Mouse (Mus musculus) adrenal gland, postnatal 4 days (tissue): ENCODE results near the gene Peak1. TPM values are rescaled to one million over a fixed set of nuclear protein-coding genes. Genes with fewer than 3 reads are reported as not detected.

Experiments used
- DNase-seq, 2 experiments: peaks; one replicate each; pipeline ENCODE4 v3.0.0; 2021 to 2022; ENCODE audit warnings: low spot score in 2 of 2, mixed read lengths in 2 of 2
- total RNA-seq, 2 experiments: library from RNA; stranded (reverse); gene quantifications; 2 replicates each; pipeline ENCODE4 v1.2.3; 2021

The Peak1 gene
- total RNA-seq, 2 experiments from 2014 or later = 52.5 to 54.8 TPM

DNA sequence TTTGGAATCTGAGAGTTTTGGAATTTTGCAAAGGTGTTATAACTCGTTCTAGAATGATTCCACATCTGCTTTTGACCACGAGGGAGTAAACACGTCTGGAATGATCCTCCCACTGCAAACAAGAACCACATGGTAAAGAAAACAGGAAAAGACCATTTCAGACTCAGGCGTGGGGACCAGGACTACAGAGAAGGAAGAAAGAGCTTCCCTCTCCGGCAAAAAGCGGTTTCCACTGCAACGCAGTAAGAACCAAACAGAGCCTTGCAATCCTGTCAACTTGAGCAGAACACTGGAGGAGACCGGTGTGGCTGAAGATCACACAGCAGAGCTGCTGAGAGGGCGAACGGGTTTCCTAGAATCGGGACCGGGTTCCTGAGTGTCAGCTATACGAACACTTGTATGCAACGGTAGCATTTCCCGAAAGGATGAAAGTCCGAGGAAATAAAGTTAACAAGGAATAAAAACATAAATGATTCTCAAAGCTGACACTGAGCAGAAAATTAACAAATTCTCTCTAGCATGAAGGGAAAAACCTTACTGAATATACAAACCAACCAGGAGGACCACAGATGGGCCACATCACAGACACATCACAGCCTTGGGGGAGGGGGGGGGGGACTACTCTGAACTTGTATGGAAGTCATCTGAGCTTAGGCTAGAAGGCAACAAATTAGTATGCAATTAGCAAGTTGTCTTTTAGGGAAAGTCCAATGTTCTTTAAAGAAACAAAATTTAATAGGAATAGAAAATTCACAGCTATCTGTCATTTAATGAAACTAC is 93.1 kb downstream of the Peak1 start:
- DNase-seq = no peak

DNA sequence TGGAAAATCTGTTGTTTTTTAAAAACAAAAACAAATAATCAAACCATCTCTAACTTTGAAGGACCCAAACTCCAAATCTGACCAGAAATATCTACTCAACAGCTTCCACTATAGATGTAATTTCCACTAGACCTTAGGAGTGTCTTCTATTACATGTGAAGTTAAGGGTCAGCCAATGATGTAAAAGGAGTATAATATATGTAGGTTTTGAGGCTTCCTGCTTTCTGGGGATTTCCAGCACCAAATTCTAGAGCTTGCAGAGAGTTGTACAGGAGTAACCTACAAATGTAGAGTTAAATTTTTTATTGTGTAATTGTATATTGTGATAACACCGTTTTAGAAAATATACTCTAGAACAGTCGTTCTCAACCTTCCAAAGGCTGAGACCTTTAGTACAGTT is 96.6 kb downstream of the Peak1 start:
- DNase-seq = no peak

DNA sequence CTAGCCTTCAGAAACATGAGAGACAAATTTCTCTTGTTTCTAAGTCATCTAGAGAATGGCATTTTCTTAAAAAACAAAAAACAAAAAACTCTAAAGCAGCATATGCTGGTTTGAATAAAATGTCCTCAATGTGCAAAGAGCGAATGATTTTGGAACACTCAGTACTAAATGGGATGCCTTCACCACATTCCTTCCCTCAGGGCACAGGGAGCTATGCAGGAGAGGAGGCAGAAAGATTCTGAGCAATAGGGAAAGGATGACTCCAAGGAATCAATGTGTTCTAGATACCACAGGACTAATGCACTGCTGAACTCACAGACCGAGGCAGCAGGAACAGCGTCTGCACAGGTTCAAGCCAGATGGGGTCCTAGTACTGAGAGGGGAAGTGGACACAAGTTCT is 103.5 kb downstream of the Peak1 start:
- DNase-seq = no peak

DNA sequence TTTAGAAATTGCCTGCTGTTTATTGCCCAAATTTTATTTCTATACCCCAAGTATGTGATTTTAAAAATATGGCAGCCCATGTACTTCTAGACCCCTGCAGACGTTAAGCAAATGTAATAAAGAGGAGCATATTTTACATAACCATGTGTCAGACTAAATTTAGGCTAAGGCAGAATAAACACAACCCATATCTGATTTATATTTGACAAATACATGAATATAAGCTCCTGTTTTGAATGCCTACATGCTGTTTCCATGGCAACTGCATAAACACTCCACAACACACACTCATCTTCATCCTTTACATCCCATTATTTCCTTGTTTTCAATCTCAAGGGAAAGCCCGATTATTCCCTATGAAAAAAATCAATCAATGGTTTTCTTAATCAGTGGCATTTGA is 108.8 kb downstream of the Peak1 start:
- no peak for DNase-seq

DNA sequence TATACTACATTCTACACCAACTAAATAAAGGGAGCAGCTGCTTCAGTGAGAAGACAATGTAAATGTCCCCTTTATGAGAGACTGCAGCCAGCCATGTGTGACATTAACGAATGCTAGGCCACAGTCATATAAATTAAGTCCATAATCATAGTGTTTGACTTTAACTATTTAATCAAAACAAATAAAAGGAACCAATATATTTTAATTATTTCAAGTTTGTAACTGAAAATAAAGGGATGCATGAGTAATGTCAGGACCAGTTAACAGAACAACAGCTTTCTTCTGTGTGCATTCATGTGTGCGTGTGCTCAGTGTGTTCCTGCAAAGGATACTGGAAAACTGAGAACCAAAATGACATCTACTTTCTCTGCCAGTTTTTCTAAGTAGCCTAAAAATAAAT is 113.3 kb downstream of the Peak1 start:
- DNase-seq = no peak

DNA sequence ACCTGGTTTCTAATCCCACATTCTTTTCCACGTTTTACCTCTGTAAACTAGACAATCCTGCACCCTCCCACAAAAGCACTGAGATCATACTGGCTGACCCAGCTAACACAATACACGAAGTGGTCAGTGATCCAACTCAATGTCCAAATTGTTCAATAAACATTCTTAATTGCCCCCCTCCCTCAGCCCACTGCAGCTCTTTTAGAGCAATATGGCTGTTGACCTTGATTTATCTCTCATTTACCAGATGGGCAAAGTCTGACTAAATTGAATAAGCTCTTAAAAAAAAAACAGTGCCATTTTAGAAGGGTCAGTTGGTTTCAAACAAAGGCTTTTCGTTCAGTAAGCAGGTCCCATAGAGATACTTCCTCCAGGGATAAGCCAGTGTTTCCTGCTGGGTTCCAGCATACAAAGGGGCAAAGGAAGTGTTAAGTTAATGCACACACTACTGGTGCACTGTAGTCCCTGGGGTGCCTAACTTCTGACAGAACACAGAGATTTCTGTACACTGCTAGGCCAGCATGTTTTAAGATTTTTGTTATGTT is 114.9 kb downstream of the Peak1 start:
- no peak for DNase-seq

DNA sequence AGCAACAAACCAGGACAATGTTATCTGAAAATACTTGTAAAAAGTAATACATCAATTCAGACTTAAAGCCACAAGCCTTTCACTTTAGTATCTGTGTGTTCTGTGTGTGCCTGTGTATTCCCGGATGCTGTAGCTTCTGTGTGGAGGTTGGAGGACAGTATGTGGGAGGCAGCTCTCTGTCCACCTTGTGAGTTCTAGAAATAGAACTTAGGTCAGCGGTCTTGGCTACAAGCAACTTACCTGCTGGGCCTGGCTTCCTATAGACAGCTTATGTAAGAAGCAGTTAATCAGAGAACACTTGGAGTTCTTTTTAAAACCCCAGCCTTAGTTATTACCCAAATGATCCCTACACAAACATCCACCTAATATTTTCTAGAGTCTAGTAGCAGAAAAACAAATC is 127.8 kb downstream of the Peak1 start:
- no peak for DNase-seq

DNA sequence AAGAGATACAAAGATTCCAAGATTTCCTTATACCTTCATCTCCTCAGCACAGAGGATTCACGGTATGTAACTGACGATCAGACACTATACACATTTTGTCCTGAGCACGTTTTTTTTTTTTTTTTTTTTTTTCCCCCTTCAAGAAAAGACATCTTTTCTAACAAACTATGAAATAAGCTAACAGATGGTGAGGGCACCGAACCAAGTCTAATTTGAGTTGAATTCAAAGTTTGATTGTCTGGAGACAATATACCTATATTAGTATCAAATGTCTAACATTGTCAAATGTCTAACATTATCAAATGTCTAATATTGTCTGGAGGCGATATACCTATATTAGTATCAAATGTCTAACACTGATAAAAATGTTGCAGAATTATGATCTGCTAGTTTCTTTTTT is 135.4 kb downstream of the Peak1 start:
- no peak for DNase-seq

DNA sequence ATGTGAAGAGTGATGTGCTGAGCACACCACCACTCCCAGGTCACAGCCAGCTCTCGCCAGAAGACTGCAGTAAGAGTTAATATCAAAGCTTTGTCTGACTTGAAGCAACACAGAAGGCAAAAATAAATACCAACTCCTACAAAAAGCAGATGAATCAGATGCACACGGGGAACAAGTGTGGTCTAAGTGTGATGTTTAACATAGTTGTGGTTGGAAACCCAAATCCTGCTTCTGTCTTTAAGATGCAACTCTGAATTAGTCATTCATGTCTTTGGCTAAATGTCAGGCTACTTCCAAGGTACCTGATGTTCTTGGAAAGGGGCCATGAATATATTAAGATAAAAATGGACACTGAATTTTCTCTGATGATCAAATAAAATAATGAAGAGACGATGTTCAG is 144.3 kb downstream of the Peak1 start:
- no peak for DNase-seq

DNA sequence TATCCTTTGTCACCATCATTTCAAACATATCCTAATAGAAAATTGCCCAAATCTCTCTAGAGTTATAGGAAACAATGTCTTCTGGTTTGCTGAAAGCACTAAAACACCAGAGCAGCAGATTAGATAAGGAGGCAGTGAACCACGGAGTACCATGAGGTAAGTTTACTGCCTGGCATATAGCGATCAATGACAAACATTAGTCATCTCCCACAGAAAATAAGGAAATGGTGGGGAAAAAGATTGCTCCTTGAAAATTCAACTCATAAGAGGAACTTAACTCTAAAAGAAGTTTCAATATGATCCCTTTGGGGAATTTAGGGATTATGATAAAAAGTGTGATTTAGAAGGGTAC is 145.6 kb downstream of the Peak1 start:
- DNase-seq = no peak

DNA sequence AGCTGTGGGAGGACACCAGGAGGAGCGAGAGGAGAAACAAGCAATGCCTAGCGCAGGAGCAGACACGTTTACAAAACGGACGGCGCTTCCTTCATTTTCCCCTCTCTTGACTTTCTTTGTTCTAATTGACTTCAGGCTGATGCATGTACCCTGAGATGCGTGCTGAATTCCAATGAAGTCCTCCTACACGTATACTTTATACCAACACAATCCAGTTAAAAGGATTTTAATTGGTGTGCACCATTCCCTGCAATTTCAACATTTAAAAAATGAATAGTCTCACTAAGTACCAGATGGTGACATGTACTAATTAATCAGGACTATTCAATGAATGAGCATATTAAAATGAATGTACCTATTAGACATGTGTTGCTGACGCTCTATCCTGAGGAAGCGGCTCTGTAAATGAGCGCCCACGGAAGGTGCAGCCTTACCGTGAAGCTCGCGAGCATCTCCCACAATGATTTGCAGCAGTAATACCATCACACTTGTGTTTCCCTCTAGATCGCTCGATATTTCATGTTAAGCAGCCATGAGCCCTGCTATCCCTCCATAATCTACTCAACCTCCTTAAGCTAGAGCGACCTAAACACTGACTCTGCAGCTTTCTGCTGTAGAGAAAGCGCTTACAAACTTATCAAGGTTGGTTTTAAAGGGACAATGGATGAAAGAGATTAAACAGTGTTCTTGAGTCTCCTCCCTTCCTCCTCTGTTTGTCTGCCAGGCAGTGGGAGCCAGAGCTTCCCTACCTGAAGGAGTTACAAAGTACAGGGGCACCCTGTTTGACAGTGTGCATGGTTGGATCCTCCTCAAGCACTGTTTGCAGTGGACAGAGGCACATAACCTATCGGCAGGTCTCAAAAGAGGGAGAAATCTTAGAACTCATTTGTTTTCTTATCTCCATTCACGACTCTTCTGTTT is 146.3 kb downstream of the Peak1 start:
- no peak for DNase-seq

DNA sequence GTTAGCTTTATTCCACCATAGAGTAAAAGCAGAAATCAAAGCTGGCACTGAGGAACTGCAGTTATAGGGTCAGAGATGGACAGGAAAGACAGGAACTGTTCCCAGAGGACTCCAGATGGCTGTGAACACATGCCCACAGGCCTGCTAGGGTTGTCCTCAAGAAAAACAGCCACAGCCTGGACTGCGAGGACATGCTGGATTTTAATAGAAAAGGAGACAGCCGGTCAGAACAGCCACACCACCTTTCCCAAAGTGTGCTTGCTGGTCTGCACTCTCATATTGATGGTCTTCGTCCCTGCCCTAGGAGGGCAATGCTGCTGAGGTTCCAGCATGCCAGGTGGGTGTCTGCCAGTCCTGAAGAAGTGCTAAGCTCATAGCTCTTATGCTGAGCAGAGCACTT is 148.8 kb downstream of the Peak1 start:
- DNase-seq = no peak

DNA sequence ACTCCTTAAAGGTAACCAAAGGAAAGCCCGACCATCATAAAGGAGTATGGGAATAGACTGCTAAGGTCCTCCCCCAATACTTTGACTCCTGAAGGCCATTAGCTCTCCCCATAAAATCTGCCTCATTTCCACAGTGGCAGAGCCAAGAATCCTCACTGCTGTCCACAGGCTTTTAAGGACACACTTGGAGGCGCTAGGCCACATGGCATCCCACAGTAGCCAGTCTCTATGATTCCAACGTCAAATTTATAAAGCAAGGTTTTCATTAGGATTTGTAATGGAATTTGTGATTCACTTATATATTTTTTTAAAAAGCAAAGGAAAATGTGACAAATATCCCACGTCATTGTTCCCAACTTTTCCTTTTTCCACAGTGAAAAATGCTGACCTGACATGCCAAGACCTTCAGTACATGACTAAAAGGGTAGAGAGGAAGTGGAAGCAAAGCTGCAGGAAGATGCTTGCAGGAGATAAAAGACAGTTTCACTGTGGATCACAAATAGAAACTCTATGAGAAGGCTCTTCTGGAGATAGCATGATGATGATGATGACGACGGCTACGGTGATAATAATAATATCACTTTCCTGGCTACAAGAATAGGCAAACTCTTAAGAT is 151.6 kb downstream of the Peak1 start:
- no peak for DNase-seq

DNA sequence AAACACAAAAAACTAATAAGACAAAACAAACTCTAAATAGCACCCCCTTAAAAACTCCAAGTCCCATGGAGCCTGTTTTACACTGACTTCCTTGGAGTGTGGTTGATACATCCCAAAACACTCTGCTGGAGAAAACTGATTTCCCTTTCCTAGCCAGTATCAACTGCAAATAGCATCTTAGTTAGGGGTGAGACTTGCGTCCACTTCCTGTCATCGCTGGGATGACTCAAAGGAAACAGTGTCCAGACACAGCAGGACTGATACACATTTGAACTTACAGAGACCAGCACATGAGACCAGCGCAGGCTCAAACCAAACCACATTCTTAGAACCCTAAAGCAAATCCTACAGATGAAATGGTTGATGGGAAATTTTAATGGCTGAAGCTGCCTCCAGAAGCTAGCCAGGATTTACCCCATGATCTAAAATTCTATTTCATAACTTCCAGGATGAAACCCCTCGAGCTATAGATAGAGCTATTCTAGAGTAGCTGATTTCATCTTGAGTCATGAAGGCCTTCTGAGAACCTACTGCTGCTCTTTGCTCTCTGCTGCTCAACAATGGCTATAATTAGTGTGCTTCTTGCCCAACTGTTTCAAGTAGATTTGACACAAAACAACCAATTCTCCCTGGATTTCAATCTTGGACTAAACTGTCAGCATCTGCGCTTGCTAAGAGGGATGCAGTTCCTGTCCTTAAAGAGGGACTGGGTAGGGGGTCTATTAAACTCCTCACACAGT is 152.2 kb downstream of the Peak1 start:
- DNase-seq = no peak

DNA sequence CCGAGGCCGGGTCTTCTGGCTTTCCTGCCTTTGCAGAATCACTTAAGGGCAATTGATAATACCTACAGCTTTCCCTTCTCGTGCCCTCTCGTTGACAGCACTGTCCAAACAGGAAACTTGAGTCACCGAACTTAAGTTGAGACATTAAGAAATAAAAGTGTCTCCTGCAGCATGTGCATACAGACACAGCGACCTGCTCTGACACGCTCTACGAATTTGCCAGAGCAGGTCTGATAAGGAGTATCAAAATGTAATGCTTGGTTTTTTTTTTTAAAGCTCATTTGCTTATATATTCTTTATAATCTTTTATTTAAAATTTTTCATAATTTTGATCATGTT is 152.9 kb downstream of the Peak1 start:
- DNase-seq = no peak

DNA sequence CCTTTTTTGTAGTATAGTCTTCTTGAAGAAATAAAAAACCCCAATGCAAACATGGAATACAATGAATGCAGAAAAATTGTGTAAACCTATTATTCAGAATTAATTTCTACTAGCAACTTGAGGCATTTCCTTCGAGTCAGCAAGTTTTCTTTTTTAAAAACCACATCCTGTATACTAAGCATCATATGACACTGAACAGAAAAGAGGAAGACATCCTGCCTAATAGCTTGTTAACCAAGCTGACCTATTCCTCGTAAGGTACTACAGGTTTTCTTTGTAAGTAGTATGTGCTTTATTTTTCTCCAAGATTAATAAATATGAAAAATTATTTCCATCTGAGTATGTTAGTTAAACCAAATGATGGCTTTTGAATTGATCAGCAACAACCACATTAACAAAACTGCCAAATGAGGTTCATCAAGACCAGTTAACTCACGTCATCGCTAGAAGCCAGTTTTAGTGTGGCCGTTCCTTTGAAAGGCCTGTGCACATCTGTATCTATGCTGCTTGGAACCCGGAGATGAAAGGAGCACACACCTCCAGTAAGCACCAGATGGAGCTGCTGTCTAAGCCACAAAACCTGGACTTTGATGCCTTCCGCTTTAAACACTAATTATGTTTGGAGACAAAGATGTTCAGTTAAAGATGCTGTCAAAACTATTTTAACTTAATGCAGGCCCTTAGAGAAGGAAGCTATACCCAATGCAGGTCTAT is 153.4 kb downstream of the Peak1 start:
- DNase-seq = no peak

DNA sequence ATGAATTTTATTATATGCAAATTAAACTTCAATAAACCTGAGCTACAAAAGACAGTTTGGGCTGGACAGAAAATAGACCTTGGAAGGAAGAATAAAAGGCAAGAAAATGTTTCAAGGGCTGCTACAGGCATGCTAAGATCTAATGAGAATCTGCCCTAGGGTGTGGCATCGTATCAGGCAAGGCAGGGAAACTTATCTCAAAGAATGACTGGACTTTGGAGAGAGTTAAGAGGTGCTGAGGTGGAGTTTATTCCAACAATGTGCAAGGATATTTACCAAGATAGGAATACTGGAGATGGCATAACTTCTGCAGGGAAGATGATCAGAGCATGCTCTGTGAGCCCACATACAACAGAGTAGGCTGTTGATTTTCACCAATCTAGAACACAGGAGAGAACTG is 154.8 kb downstream of the Peak1 start:
- DNase-seq = no peak

DNA sequence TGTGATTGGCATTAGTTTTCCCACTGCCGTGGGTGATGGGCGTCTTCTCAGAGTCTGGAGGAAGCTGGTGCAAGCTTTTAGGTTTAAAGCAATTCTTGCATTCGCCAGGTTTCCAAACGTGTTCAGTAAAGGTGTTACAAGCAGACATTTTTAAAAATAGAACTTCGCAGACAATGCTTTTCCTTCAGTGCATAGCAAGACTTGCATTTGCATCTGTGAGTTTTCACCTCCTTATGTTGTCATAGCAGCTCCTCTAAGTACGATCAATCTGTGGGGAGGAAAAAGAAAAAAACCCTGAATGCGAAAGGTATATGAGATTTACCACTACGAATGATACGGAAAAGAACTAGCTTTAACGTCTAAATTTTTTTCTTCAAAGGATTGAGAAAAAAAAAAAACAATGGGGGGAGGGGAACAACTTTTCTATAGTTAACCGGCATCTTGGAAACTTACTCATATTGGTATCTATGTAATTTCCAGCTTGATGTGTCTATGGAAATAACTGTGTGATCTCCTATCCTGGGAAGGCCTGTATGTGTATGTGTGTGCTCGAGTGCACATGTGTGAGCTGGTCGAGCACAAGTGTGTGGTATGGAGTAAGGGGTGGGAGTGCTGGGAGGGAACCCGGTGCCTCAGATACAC is 157.3 kb downstream of the Peak1 start:
- DNase-seq = no peak

DNA sequence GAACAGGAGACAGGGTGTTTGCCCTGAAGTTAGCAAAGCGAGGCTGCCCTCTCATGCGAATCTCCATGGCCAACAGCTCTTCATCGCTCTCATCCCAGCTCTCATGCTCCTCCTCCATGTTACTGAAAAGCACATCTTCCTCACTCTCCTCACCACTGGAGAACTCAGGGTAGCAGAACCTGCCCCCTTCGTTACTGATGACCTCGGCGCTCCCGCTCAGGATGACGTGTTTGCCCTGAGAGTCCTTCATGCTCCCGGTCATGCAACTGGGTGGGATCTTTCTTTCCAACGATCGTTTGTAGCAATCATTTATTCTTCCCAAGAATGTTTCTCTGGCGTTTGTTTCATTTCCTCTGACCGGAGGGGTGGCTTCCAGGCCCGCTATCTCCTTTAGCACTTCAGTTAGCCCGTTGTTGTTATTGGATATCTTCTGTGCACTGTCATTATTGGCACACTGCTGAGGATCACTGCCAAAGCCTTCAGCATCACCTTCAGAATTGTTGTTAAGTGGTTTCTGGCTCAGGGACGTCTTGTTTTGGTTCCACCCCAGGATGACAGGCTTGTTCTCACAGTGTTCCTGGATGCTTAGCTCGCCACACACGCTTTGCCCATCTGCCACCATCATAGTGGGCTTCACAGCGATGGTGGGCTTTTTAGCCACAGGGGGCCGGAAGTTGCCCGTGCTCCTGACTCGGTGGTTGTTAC is 157.9 kb downstream of the Peak1 start:
- DNase-seq = no peak
